Mouse (Mus musculus) kidney, adult 2 months (tissue): Measurements from ENCODE around the gene Arpc4.

ENCODE experiments used
- CTCF ChIP-seq: fragments of 200-500 bp; conservative IDR thresholded peaks from 2 replicates; pipeline ENCODE4 v1.5.1; 2011; ENCODE audit warnings: low read depth, mild to moderate bottlenecking, control low read depth, low read length, moderate library complexity, mixed read lengths; ENCODE audit not compliant: insufficient read depth, insufficient read length
- POLR2A ChIP-seq: fragments of 200-500 bp; IDR thresholded peaks from one replicate; pipeline ENCODE4 v1.6.1; 2011; ENCODE audit warnings: low read depth, low read length, control low read depth

GRCm38 (mm10) chr6:113434691-113435090 lies 56.8 kb downstream of the Arpc4 start:
- TF ChIP-seq CTCF, result no peak
- no peak for TF ChIP-seq POLR2A
